Comparison of ENCODE assay signal across 11 mouse cellular contexts in the genomic region with DNA sequence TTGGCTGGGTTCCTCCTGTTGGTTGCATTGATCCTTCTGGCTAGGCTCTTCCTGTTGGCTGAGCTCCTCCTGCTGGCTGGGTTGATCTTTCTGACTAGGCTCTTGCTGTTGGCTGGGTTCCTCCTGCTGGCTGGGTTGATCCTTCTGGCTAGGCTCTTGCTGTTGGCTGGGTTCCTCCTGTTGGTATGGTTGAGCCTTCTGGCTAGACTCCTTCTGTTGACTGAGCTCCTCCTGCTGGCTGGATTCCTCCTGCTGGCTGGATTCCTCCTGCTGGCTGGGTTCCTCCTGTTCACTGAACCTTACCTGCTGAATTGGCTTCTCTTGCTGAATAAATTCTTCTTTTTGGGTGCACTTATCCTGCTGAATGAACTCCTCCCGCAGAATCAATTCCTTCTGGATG. TPM values are rescaled to one million over a fixed set of nuclear protein-coding genes. Genes with fewer than 3 reads are reported as not detected.
DNase-seq lines count a peak whose midpoint lies in the region; ATAC-seq lines count a peak whose summit lies in the region.
"Had no signal": no experiment of that assay in that cellular context is flagged by ENCODE, and none has a peak within 500 bp of the region (broad histone marks: within the 10 kb centered on the region; RNA-seq: fewer than 3 reads in every experiment).

No protein-coding gene starts in this region.

- H3K4me2 ChIP-seq in kidney, embryonic 15.5 days = no peak overlapping the region
- no peak overlapping the region for H3K4me2 ChIP-seq in midbrain, embryonic 15.5 days

- H3K4me1 ChIP-seq in kidney, embryonic 15.5 days = peaks cover 5% of the 10 kb centered on the region; the same call in 1 of the 2 replicates
- peaks cover 10% of the 10 kb centered on the region for H3K4me1 ChIP-seq in midbrain, embryonic 15.5 days

- H3K4me3 ChIP-seq in kidney, embryonic 15.5 days (replicated peaks) = no peak overlapping the region
- no peak overlapping the region for H3K4me3 ChIP-seq in midbrain, embryonic 15.5 days
- H3K4me3 ChIP-seq: erythroblast, embryonic 14.5 days had no signal

- H3K27ac ChIP-seq in kidney, embryonic 15.5 days = no peak overlapping the region
- no peak overlapping the region for H3K27ac ChIP-seq in midbrain, embryonic 15.5 days

- peak; percentile 73 to 88 for DNase-seq in kidney, adult 8-10 months
- DNase-seq in cerebellum, adult 8-10 months = peak; percentile 96
- peak; percentile 11 to 23 for DNase-seq in heart, postnatal 14 days
- DNase-seq in right cerebral cortex, postnatal 14 days = peak; percentile 33
- no peak for DNase-seq in embryo, embryonic 10.5 days (ENCODE audit: low spot score)

- H3K27me3 ChIP-seq in kidney, embryonic 15.5 days = no peaks in the 10 kb centered on the region
- no peaks in the 10 kb centered on the region for H3K27me3 ChIP-seq in midbrain, embryonic 15.5 days (replicated peaks)

- 93% methylated on average over 1 of the region's 1 CpGs for WGBS in kidney, embryonic 15.5 days
- 94% methylated on average over 1 of the region's 1 CpGs for WGBS in midbrain, embryonic 15.5 days

- no peaks in the 10 kb centered on the region for H3K9me3 ChIP-seq in kidney, embryonic 15.5 days (replicated peaks)
- no peaks in the 10 kb centered on the region for H3K9me3 ChIP-seq in midbrain, embryonic 15.5 days

- H3K9ac ChIP-seq in kidney, embryonic 15.5 days = no peak overlapping the region
- H3K9ac ChIP-seq in midbrain, embryonic 15.5 days = no peak overlapping the region

- H3K36me3 ChIP-seq in kidney, embryonic 15.5 days = peaks cover 51% of the 10 kb centered on the region
- H3K36me3 ChIP-seq in midbrain, embryonic 15.5 days (replicated peaks) = peaks cover 56% of the 10 kb centered on the region

- intact Hi-C loops in heart, postnatal 14 days (cut with DNase I) = no loop called here

- no peak for ATAC-seq in kidney, embryonic 15.5 days (replicated peaks; ENCODE audit: low FRiP score)
- no peak for ATAC-seq in midbrain, embryonic 15.5 days (replicated peaks)
- ATAC-seq in megakaryocyte, adult 5-6 weeks (ENCODE audit: poor library complexity, severe bottlenecking) = no peak

RNA-seq across cellular contexts. Expression of a gene that starts 28.8 kb away (rescaled TPM):
- polyA plus RNA-seq in kidney, embryonic 15.5 days (2015; fragmentation: Nextera tagmentation; extraction: Ambion mirVana) = 7.9 and 8.9 TPM in 2 replicates
- 1 to 10 TPM; 1.4 TPM for total RNA-seq in heart, postnatal 14 days (2021)
- polyA plus RNA-seq in midbrain, embryonic 15.5 days (2015; fragmentation: Nextera tagmentation; extraction: Ambion mirVana) = 35.3 and 35.4 TPM in 2 replicates
- 0.27 TPM in 1 of 2 replicates, not detected in the other for total RNA-seq in megakaryocyte, adult 5-6 weeks (2015)
- 0.04 and 0.12 TPM in 2 replicates for total RNA-seq in megakaryocyte, adult 5-6 weeks (2017)
- polyA plus RNA-seq: erythroblast, embryonic 14.5 days had no signal

RNA-seq across cellular contexts. Expression of a gene that starts 39.8 kb away (rescaled TPM):
- polyA plus RNA-seq in kidney, embryonic 15.5 days (2015; fragmentation: Nextera tagmentation; extraction: Ambion mirVana) = not detected in 2 replicates
- total RNA-seq in heart, postnatal 14 days (2021) = not detected
- not detected in 2 replicates for polyA plus RNA-seq in midbrain, embryonic 15.5 days (2015; fragmentation: Nextera tagmentation; extraction: Ambion mirVana)
- not detected in 2 replicates for total RNA-seq in megakaryocyte, adult 5-6 weeks (2015)
- not detected in 2 replicates for total RNA-seq in megakaryocyte, adult 5-6 weeks (2017)
- total RNA-seq: neutrophil, adult 5-6 weeks had no signal
- polyA plus RNA-seq: erythroblast, embryonic 14.5 days; limb, embryonic 14.5 days had no signal

RNA-seq across cellular contexts. Expression of a gene that starts 44.1 kb away (rescaled TPM):
- 15.8 and 16.4 TPM in 2 replicates for polyA plus RNA-seq in kidney, embryonic 15.5 days (2015; fragmentation: Nextera tagmentation; extraction: Ambion mirVana)
- total RNA-seq in heart, postnatal 14 days (2021) = 1 to 10 TPM; 8.6 to 9.3 TPM
- 35.2 and 36.0 TPM in 2 replicates for polyA plus RNA-seq in midbrain, embryonic 15.5 days (2015; fragmentation: Nextera tagmentation; extraction: Ambion mirVana)
- total RNA-seq in megakaryocyte, adult 5-6 weeks (2015) = 5.8 and 6.5 TPM in 2 replicates
- 8.6 and 9.3 TPM in 2 replicates for total RNA-seq in megakaryocyte, adult 5-6 weeks (2017)

RNA-seq across cellular contexts. Expression of a gene that starts 60.0 kb away (rescaled TPM):
- polyA plus RNA-seq in kidney, embryonic 15.5 days (2015; fragmentation: Nextera tagmentation; extraction: Ambion mirVana) = 32.3 and 34.0 TPM in 2 replicates
- total RNA-seq in heart, postnatal 14 days (2021) = 10 to 100 TPM; 15.1 to 17.3 TPM
- 28.3 and 30.8 TPM in 2 replicates for polyA plus RNA-seq in midbrain, embryonic 15.5 days (2015; fragmentation: Nextera tagmentation; extraction: Ambion mirVana)
- total RNA-seq in megakaryocyte, adult 5-6 weeks (2015) = 24.6 and 25.9 TPM in 2 replicates
- 33.6 and 38.8 TPM in 2 replicates for total RNA-seq in megakaryocyte, adult 5-6 weeks (2017)
